Mouse (Mus musculus) E14TG2a.4 (cell line): ENCODE data around the gene Ccdc171.

Experiments
- CTCF ChIP-seq: conservative IDR thresholded peaks from 2 replicates; pipeline ENCODE4 v1.5.1; 2014; ENCODE audit warnings: low read length
- NANOG ChIP-seq: IDR thresholded peaks from 2 replicates; pipeline ENCODE4 v1.6.1; 2014; ENCODE audit warnings: borderline replicate concordance, low read length, mixed read lengths
- POU5F1 ChIP-seq: IDR thresholded peaks from 2 replicates; pipeline ENCODE4 v1.6.1; 2014; ENCODE audit warnings: low read length, borderline replicate concordance

DNA sequence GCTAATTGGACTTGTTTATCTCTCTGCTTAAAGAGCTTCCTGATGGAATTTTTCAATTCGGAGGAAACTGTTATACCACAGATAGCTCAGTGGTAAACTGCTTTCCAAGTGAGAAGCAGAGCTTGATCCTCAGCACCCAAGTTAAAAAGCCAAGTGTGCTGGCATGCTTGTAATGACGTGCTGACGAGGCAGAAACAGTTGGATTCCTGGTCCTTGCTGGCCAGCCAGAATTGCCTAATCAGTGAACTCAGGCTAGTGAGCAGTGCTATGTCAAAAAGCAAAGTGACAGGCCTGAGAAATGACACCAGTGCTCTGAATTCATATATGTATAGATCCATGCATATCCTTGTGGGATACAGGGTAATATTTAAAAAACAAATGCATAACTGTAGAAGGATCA, 174.8 kb downstream of the Ccdc171 start:
- TF ChIP-seq POU5F1 (no peak), CTCF (no peak), NANOG (no peak)
